In genomic region chr6:40471720-40472010, GRCm38 (mm10) we compare ENCODE assay signal across 8 mouse cellular contexts. TPM values are rescaled to one million over a fixed set of nuclear protein-coding genes. Genes with fewer than 3 reads are reported as not detected.
DNase-seq lines count a peak whose midpoint lies in the region; ATAC-seq and TF ChIP-seq lines count a peak whose summit lies in the region.

No protein-coding gene starts in this region.

- H3K27ac ChIP-seq in heart, embryonic 15.5 days = peak overlapping the region; percentile 89
- H3K27ac ChIP-seq in ES-E14 (ENCODE audit: insufficient read depth, low read depth, low read length, poor library complexity, severe bottlenecking) (peak overlapping the region; percentile 96), macrophage (peak overlapping the region; percentile 74)
- peak overlapping the region; percentile 90 for H3K27ac ChIP-seq in forebrain, embryonic 16.5 days (ENCODE audit: low read length)

- no peak for DNase-seq in heart, postnatal 36 days
- DNase-seq in ES-E14 (ENCODE audit: low read depth, low spot score) = peak; percentile 11
- no peak for DNase-seq in cerebellum, adult 11 months
- DNase-seq in right cerebral cortex, postnatal 14 days = no peak
- DNase-seq in left cerebral cortex, postnatal 36 days (ENCODE audit: low spot score in 2 of 2) = no peak

- no peaks in the 10 kb centered on the region for H3K27me3 ChIP-seq in heart, embryonic 15.5 days
- H3K27me3 ChIP-seq in forebrain, embryonic 16.5 days (replicated peaks; ENCODE audit: control insufficient read depth, insufficient read depth, low read length) = no peaks in the 10 kb centered on the region

- peak overlapping the region; percentile 84 for H3K4me2 ChIP-seq in heart, embryonic 15.5 days
- peak overlapping the region; percentile 93 for H3K4me2 ChIP-seq in forebrain, embryonic 16.5 days (ENCODE audit: low read length)

- H3K4me1 ChIP-seq in heart, embryonic 15.5 days (replicated peaks) = peaks cover 6% of the 10 kb centered on the region
- peaks cover 0 to 3% of the 10 kb centered on the region in 2 experiments; a peak in 1 of 4 replicates for H3K4me1 ChIP-seq in ES-E14 (ENCODE audit: control insufficient read depth in 2 of 2, insufficient read depth in 2 of 2, low read length in 2 of 2, poor library complexity in 1 of 2)
- peaks cover 10% of the 10 kb centered on the region for H3K4me1 ChIP-seq in forebrain, embryonic 16.5 days (replicated peaks; ENCODE audit: control insufficient read depth, insufficient read depth, low read length)

- peaks cover 20% of the 10 kb centered on the region for H3K79me2 ChIP-seq in macrophage (ENCODE audit: inconsistent target)

- no peak for ATAC-seq in heart, embryonic 15.5 days (replicated peaks; ENCODE audit: insufficient number of reproducible peaks, insufficient read depth, low FRiP score, low read depth)
- ATAC-seq in forebrain, embryonic 16.5 days = peak; percentile 31

- no peaks in the 10 kb centered on the region for H3K9me3 ChIP-seq in heart, embryonic 15.5 days (replicated peaks)
- H3K9me3 ChIP-seq in ES-E14 (ENCODE audit: control insufficient read depth, insufficient read depth, low read depth, low read length) = no peaks in the 10 kb centered on the region
- H3K9me3 ChIP-seq in forebrain, embryonic 16.5 days (ENCODE audit: control insufficient read depth, low read length) = peaks cover 5% of the 10 kb centered on the region; the same call in 1 of the 2 replicates

- peak overlapping the region; percentile 78 for H3K9ac ChIP-seq in heart, embryonic 15.5 days
- peak overlapping the region; percentile 100 for H3K9ac ChIP-seq in ES-E14 (ENCODE audit: insufficient read depth, low read depth, low read length, poor library complexity, severe bottlenecking)
- H3K9ac ChIP-seq in forebrain, embryonic 16.5 days (replicated peaks; ENCODE audit: low read depth, low read length) = peak overlapping the region; percentile 77

- under 1% methylated on average over 7 of the region's 7 CpGs for WGBS in heart, embryonic 15.5 days
- 0% methylated on average over 7 of the region's 7 CpGs for WGBS in forebrain, embryonic 16.5 days
- WGBS in macrophage (ENCODE audit: missing documents) = 1% methylated on average over 7 of the region's 7 CpGs

- H3K4me3 ChIP-seq in heart, embryonic 15.5 days = peak overlapping the region; percentile 64
- H3K4me3 ChIP-seq in ES-E14 (ENCODE audit: insufficient read depth in 1 of 2, low read depth in 1 of 2, low read length in 2 of 2, poor library complexity in 1 of 2, severe bottlenecking in 1 of 2) (peak overlapping the region; percentile 80 to 100), macrophage (ENCODE audit: inconsistent target) (peak overlapping the region; percentile 74)
- H3K4me3 ChIP-seq in forebrain, embryonic 16.5 days (replicated peaks; ENCODE audit: low read length) = peak overlapping the region; percentile 80

- in situ Hi-C loops in ES-E14 (cut with MboI; ENCODE audit: low sequenced_read_pairs in 2 of 2, unreplicated experiment in 2 of 2) = no loop called here

- intact Hi-C loops in heart, postnatal 36 days (cut with DNase I) = loop anchor here (1.0 kb wide), 1 partner anchor 146 kb away; the partner anchor contains the start of gene Agk
- intact Hi-C loops in left cerebral cortex, postnatal 36 days (cut with DNase I) = loop anchor here (2.0 kb wide), 1 partner anchor 35 kb away; the partner anchor contains the start of gene E330009J07Rik

- H3K36me3 ChIP-seq in heart, embryonic 15.5 days = peaks cover 32% of the 10 kb centered on the region
- H3K36me3 ChIP-seq in ES-E14 (ENCODE audit: control insufficient read depth, insufficient read depth, low read length, poor library complexity, severe bottlenecking) (peaks cover 14% of the 10 kb centered on the region), macrophage (ENCODE audit: inconsistent target) (peaks cover 20% of the 10 kb centered on the region)
- H3K36me3 ChIP-seq in forebrain, embryonic 16.5 days (ENCODE audit: control insufficient read depth, insufficient read depth) = peaks cover 20% of the 10 kb centered on the region

TF ChIP-seq in ES-E14, 5 proteins besides CTCF, POLR2A, EP300 and RAD21:
- TF ChIP-seq MAFK (IDR thresholded peaks at IDR 0.05; ENCODE audit: insufficient read depth, low read depth, low read length) (no peak), CHD2 (IDR thresholded peaks at IDR 0.05; ENCODE audit: low read depth, low read length) (no peak; the same call in 1 of the 2 replicates), ZC3H11A (IDR thresholded peaks at IDR 0.05; ENCODE audit: borderline replicate concordance, low read depth, low read length) (no peak), ZNF384 (IDR thresholded peaks at IDR 0.05; ENCODE audit: low read depth, low read length) (no peak)

RNA-seq across cellular contexts. Expression of gene Ssbp1, which starts 0.5 kb away (rescaled TPM):
- 96.0 and 98.9 TPM in 2 replicates for polyA plus RNA-seq in heart, embryonic 15.5 days (2015; fragmentation: Nextera tagmentation; extraction: Ambion mirVana)
- total RNA-seq in heart, postnatal 36 days (2021) = 10 to 100 TPM; 35.6 to 38.0 TPM
- total RNA-seq in ES-E14 (2012; rRNA removed) = 96.9 and 112 TPM in 2 replicates
- polyA plus RNA-seq in forebrain, embryonic 16.5 days (2015; fragmentation: Nextera tagmentation; extraction: Ambion mirVana) = 129 and 134 TPM in 2 replicates
- 100 to 1,000 TPM in 9 of 26 experiments, 10 to 100 TPM in 17; 29.3 to 170 (median 71.2) TPM for total RNA-seq in macrophage (2018; cell fraction: chromatin; rRNA removed)
- total RNA-seq in macrophage (2018; cell fraction: cytosol; rRNA removed) = 10 to 100 TPM; 19.0 to 36.5 (median 29.1) TPM
- total RNA-seq in macrophage (2018; cell fraction: nucleus; rRNA removed) = 100 to 1,000 TPM in 3 of 26 experiments, 10 to 100 TPM in 23; 24.0 to 135 (median 57.6) TPM
- polyA plus RNA-seq in macrophage (2018) = 40.4 to 71.1 TPM (median 43.2 TPM) in 3 replicates
- 10 to 100 TPM; 25.9 to 36.0 TPM for total RNA-seq in left cerebral cortex, postnatal 36 days (2021)

RNA-seq across cellular contexts. Expression of gene Tas2r137, which starts 19.4 kb away (rescaled TPM):
- not detected in 2 replicates for polyA plus RNA-seq in heart, embryonic 15.5 days (2015; fragmentation: Nextera tagmentation; extraction: Ambion mirVana)
- total RNA-seq in heart, postnatal 36 days (2021) = not detected
- total RNA-seq in ES-E14 (2012; rRNA removed) = 0.85 and 1.0 TPM in 2 replicates
- polyA plus RNA-seq in forebrain, embryonic 16.5 days (2015; fragmentation: Nextera tagmentation; extraction: Ambion mirVana) = not detected in 2 replicates
- total RNA-seq in macrophage (2018; cell fraction: chromatin; rRNA removed) = 1 to 10 TPM in 11 of 26 experiments, under 1 TPM in 1, not detected in 14; 0.91 to 3.3 (median 1.7) TPM
- total RNA-seq in macrophage (2018; cell fraction: cytosol; rRNA removed) = under 1 TPM in 2 of 26 experiments, not detected in 24; 0.17 to 0.18 TPM
- total RNA-seq in macrophage (2018; cell fraction: nucleus; rRNA removed) = 1 to 10 TPM in 10 of 26 experiments, under 1 TPM in 2, not detected in 14; 0.47 to 2.7 (median 1.3) TPM
- polyA plus RNA-seq in macrophage (2018) = not detected in 3 replicates
- under 1 TPM; 0.39 TPM for total RNA-seq in left cerebral cortex, postnatal 36 days (2021)

RNA-seq across cellular contexts. Expression of gene Tas2r108, which starts 21.7 kb away (rescaled TPM):
- polyA plus RNA-seq in heart, embryonic 15.5 days (2015; fragmentation: Nextera tagmentation; extraction: Ambion mirVana) = not detected in 2 replicates
- total RNA-seq in heart, postnatal 36 days (2021) = not detected
- 0.67 and 1.1 TPM in 2 replicates for total RNA-seq in ES-E14 (2012; rRNA removed)
- polyA plus RNA-seq in forebrain, embryonic 16.5 days (2015; fragmentation: Nextera tagmentation; extraction: Ambion mirVana) = not detected in 2 replicates
- 1 to 10 TPM in 9 of 26 experiments, under 1 TPM in 3, not detected in 14; 0.75 to 4.8 (median 1.6) TPM for total RNA-seq in macrophage (2018; cell fraction: chromatin; rRNA removed)
- not detected for total RNA-seq in macrophage (2018; cell fraction: cytosol; rRNA removed)
- total RNA-seq in macrophage (2018; cell fraction: nucleus; rRNA removed) = 1 to 10 TPM in 8 of 26 experiments, under 1 TPM in 5, not detected in 13; 0.57 to 2.3 (median 1.1) TPM
- polyA plus RNA-seq in macrophage (2018) = not detected in 3 replicates
- not detected for total RNA-seq in left cerebral cortex, postnatal 36 days (2021)

RNA-seq across cellular contexts. Expression of gene Wee2, which starts 32.8 kb away (rescaled TPM):
- not detected in 2 replicates for polyA plus RNA-seq in heart, embryonic 15.5 days (2015; fragmentation: Nextera tagmentation; extraction: Ambion mirVana)
- total RNA-seq in heart, postnatal 36 days (2021) = not detected
- total RNA-seq in ES-E14 (2012; rRNA removed) = not detected in 2 replicates
- polyA plus RNA-seq in forebrain, embryonic 16.5 days (2015; fragmentation: Nextera tagmentation; extraction: Ambion mirVana) = 0.10 and 0.55 TPM in 2 replicates
- total RNA-seq in macrophage (2018; cell fraction: chromatin; rRNA removed) = not detected
- not detected for total RNA-seq in macrophage (2018; cell fraction: cytosol; rRNA removed)
- total RNA-seq in macrophage (2018; cell fraction: nucleus; rRNA removed) = not detected
- polyA plus RNA-seq in macrophage (2018) = not detected in 3 replicates
- under 1 TPM in 1 of 2 experiments, not detected in 1; 0.18 TPM for total RNA-seq in left cerebral cortex, postnatal 36 days (2021)

RNA-seq across cellular contexts. Expression of gene E330009J07Rik, which starts 35.7 kb away (rescaled TPM):
- 2.5 and 5.9 TPM in 2 replicates for polyA plus RNA-seq in heart, embryonic 15.5 days (2015; fragmentation: Nextera tagmentation; extraction: Ambion mirVana)
- total RNA-seq in heart, postnatal 36 days (2021) = 1 to 10 TPM; 3.6 to 4.1 TPM
- 4.1 and 5.8 TPM in 2 replicates for total RNA-seq in ES-E14 (2012; rRNA removed)
- 43.2 and 50.4 TPM in 2 replicates for polyA plus RNA-seq in forebrain, embryonic 16.5 days (2015; fragmentation: Nextera tagmentation; extraction: Ambion mirVana)
- 1 to 10 TPM in 22 of 26 experiments, under 1 TPM in 4; 0.73 to 8.2 (median 2.8) TPM for total RNA-seq in macrophage (2018; cell fraction: chromatin; rRNA removed)
- 1 to 10 TPM in 13 of 26 experiments, under 1 TPM in 13; 0.47 to 2.5 (median 1.3) TPM for total RNA-seq in macrophage (2018; cell fraction: cytosol; rRNA removed)
- total RNA-seq in macrophage (2018; cell fraction: nucleus; rRNA removed) = 1 to 10 TPM in 20 of 26 experiments, under 1 TPM in 6; 0.58 to 9.2 (median 2.0) TPM
- 0.63 to 1.2 TPM (median 1.1 TPM) in 3 replicates for polyA plus RNA-seq in macrophage (2018)
- total RNA-seq in left cerebral cortex, postnatal 36 days (2021) = 10 to 100 TPM; 53.2 to 58.2 TPM
